Mouse (Mus musculus): Measurements from ENCODE around the gene Cdh4.

- no peak for TF ChIP-seq CTCF (conservative IDR thresholded peaks at IDR 0.05; ENCODE audit: low read length)
- no peak for TF ChIP-seq NANOG (IDR thresholded peaks at IDR 0.05; ENCODE audit: borderline replicate concordance, low read length)
Observed at GRCm38 (mm10) chr2:179661998-179662714, 219.9 kb downstream of the Cdh4 start.

All from E14TG2a.4 (cell line).